Mouse (Mus musculus): ENCODE measurements around the gene Unc93b1.
A peak's percentile ranks its signal among the peaks of the same experiment; 100 is the strongest.

The Unc93b1 gene

GRCm38 (mm10) chr19:3914535-3914934 lies 20.5 kb upstream of the Unc93b1 start:
- no peak for DNase-seq

GRCm38 (mm10) chr19:3916727-3917126 lies 18.3 kb upstream of the Unc93b1 start:
- DNase-seq: no peak

DNA sequence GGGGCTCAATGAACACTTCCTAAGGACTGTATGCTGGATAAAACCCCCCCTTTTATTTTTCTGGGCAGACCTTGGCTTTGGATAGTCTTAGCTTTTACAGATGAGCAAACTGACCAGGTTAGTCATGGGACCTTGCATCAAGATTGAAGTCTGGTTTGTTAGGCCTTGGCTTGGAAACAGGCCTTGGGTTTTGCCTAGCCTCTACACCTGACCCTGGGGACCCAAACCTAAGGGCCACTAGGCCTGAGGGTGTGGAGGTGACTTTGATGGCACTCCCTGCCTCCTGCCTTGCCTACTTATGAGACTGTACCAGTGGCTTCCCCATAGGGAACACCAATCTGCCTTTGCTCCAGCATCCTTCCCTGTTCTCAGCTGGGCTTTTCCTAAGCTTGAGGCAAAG lies 15.1 kb upstream of the Unc93b1 start:
- no peak for DNase-seq

GRCm38 (mm10) chr19:3922661-3923371 lies 12.2 kb upstream of the Unc93b1 start:
- no peak for DNase-seq

DNA sequence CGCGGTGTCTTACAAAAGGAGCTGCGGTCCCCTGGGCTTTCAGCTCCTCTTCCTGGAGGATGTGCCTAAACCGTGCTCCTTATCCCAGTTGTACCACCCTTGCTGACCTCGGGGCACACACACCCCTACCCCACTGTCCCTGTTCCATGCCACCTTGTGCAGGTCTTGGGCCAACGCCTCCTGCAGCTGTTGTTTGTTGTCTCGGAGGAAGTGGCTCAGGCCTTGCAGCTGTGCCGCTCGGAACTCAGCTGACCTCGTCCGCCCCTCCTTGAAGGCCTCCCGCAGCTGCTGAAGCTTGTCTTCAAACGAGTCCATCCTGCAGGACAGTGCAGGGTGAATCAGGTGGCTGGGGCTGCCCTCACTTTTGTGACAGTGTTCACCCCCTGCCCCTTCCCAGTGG lies 11.4 kb upstream of the Unc93b1 start:
- DNase-seq: peak in 1 of 2 experiments; percentile 44

- no peak for DNase-seq
These were observed 10.8 kb upstream of the Unc93b1 start for GRCm38 (mm10) chr19:3924190-3924589.

DNA sequence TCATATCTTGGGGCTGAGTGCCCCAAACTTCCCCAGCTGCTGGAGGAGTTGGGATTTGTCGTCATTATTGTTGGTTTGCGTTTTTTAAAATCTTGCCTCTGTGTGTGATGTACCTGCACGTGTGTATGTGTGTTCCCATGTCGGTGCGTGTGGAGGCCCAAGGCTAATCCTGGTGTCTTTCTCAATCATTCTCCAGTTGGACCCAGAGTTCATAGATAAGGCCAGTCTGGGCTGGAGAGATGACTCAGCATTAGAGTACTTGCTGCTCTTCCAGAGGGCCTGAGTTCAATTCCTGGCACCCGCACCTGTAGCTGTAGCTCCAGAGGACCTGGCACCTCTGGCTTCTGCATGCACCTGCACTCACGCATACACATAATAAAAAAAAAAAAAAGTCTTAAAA lies 10.1 kb upstream of the Unc93b1 start:
- no peak for DNase-seq

GRCm38 (mm10) chr19:3925859-3926258 lies 9.1 kb upstream of the Unc93b1 start:
- no peak for DNase-seq

- no peak for DNase-seq
These were observed 8.7 kb upstream of the Unc93b1 start for GRCm38 (mm10) chr19:3926279-3926678.

- no peak for DNase-seq
These were observed 8.3 kb upstream of the Unc93b1 start for GRCm38 (mm10) chr19:3926685-3927084.

- DNase-seq: no peak
These were observed 7.0 kb upstream of the Unc93b1 start for GRCm38 (mm10) chr19:3927989-3928388.

GRCm38 (mm10) chr19:3928779-3929178 lies 6.2 kb upstream of the Unc93b1 start:
- DNase-seq: no peak

- peak in 1 of 2 experiments; percentile 42 for DNase-seq
These were observed 5.6 kb upstream of the Unc93b1 start, which contains the start of gene Aldh3b1 for GRCm38 (mm10) chr19:3929211-3929941. Gene Aldh3b1, minus strand, starts transcription at chr19:3929808.

- DNase-seq: peak in 1 of 2 experiments; percentile 47
These were observed 4.5 kb upstream of the Unc93b1 start for GRCm38 (mm10) chr19:3930262-3931057.

DNA sequence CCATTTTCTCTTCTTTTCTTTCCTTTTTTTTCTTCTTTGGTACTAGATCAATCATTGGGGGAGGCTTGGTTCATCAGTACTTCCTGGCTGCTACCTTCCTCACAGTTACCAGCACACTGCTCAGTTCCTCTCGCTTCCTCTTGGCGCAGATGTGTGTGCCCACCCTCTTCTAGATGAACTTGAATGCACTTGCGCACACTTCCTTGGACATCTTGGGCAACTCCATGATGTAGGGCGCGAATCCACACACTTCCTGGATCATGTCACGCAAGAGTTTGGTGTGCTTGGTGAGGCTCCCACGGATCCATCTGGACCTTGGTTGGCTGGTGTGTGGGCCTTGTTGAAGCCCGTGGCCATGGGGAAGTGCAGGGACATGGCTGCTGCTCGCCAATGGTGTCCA lies 3.3 kb upstream of the Unc93b1 start:
- no peak for DNase-seq

DNA sequence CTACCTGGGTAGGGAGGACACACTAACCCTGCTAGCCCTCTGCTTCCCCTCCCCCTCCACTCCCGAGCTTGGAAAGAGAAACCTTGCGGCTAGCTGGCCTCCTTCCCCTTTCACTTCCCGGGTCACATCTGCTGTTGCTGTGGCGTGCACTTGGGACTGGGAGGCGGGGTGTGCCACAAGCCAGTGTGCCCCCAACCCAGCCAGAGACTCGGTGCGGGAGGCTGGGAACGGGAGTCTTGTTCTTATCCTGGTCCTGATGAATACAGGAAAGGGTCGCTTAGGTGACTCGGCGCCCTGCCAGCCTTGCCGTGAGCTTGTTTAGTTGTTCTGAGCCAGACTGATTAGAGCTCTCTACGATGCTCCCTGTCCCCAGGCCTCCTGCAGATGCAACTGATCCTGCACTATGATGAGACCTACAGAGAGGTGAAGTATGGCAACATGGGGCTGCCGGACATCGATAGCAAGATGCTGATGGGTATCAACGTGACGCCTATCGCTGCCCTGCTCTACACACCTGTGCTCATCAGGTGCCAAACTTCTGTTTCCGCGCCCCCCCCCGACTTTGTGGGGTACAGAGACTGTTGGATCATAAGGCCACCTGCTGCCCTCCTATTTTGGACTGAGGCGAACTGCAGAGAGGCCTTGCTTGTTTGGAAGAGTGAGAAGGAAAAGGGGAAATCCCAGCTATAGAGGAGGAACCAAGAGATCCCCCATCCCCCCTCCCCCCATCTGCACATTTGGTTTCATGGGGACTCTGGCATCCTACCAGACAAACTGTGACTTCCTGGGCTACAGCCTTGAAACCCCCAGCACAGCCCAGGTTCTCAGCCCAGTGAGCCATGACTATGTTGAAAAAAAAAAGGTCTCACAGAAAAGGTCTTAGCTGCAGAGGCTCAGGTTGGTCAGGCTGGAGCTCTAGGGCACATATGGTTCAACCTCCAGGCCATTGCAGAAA lies 1.2 kb downstream of the Unc93b1 start:
- DNase-seq: peak in 1 of 2 experiments; percentile 60

DNA sequence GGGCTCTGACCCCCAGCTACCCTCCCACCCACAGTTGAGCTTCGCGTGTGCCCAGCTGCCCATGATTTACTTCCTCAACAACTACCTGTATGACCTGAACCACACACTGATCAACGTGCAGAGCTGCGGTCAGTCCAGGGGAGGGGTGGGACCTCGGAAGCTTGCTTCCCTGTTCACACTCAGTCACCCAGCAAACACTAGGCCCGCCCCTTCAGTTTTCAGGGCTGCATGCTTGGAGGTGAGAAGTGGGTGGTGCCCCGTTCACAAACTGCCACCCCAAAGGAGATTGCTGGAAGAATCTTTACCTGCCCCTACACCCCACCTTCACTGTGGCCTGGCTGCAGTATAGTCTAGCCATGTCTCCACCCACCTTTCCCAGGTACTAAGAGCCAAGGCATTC lies 7.3 kb downstream of the Unc93b1 start:
- DNase-seq: no peak

DNA sequence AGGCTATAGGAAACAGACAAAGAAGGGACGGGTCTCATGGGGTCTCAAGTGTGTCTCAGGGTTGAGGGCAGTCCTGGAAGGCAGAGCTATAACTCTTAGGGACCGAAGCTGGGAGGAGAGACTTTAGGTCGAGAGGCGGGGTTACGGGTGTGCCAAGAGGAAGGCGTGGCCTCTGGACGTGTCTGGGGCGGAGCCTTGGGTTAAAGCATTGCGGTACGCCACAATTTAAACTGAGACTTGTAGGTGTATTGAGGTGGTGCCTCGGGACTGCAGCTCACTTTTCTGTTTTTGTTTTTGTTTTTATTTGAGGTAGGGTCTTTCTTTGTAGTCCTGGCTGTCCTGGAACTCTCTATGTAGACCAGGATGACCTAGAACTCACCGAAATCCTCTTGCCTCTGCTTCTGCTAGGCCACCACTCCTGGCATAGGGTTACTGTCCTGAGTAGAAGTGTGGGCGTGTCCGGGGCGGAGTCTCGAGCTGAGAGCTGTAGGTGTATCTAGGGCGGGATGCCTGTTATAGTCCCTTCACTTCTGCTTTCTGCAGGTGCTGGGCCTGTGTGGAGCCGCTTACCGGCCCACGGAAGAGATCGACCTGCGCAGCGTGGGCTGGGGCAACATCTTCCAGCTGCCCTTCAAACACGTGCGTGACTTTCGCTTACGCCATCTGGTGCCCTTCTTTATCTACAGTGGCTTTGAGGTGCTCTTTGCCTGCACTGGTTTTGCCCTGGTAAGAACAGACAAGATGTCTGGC lies 8.2 kb downstream of the Unc93b1 start:
- peak in 1 of 2 experiments; percentile 55 for DNase-seq

DNA sequence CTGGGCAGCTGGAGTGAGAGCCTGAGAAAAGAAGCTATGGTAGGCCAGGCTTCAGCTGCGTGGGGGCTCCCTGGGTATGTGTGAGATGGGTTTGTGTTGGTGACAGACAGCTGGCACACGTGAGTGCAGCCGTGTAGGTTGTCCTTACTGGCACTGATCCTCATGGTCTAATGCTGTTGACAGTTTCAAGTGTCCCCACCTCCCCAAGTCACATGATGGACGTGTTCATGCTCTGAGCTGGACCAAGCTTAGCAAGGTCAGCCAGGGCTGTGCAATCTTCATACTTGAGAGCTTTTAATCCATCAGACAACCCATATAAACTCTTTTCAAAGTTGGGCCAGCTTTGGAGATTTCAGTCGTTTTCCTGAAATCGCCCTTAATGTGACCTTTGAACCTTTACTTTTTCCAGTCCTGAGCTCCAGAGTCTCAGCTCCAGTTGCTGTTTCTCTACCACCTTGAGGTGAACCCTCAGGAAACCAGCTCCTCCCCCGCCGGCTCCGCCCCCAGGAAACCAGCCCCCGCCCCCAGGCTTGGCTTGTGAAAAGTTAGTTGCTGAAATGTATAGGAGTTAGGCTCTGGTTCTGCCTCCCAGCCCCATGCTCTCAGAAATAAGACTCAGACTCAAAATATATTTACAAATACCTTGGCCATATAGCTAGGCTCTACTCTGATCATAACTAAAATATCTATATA lies 11.0 kb downstream of the Unc93b1 start:
- peak; percentile 45 for DNase-seq

GRCm38 (mm10) chr19:3946715-3947114 lies 11.7 kb downstream of the Unc93b1 start:
- peak in 1 of 2 experiments; percentile 36 for DNase-seq

GRCm38 (mm10) chr19:3947813-3948212 lies 12.8 kb downstream of the Unc93b1 start:
- no peak for DNase-seq

Measured in thymus, adult 18-20 months (tissue).